Mouse (Mus musculus): Measurements from ENCODE around the gene Ndufab1. TPM values are rescaled to one million over a fixed set of nuclear protein-coding genes. Genes with fewer than 3 reads are reported as not detected.

Gene Ndufab1
- polyA plus RNA-seq, 1 experiment from 2014 or later, result 1,058 TPM

DNA sequence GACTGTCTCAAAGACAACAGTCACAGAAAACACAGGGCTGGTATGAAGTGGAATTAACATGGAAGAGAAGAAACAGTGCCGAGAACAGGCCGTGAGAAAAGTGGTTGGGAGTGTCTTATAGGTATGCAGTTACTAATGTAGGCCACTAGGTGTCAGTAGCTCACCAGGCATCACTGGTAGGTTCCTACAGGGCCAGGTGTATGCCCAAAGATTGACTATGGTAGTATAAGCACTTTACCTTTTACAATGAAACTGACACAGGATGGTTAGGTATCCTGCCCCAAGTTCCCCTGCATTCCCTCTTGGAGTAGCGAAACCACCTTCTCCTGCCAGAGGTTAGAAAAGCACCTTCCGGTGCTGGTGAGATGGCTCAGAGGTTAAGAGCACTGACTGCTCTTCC, 2.5 kb downstream of the Ndufab1 start:
- Histone ChIP-seq H3K36me3 (peaks cover 50% of the 10 kb centered on the region), H3K4me1 (peaks cover 11% of the 10 kb centered on the region), H3K4me3 (no peak overlapping the region), H3K27me3 (ENCODE audit: insufficient read depth, poor library complexity, severe bottlenecking) (no peaks in the 10 kb centered on the region), H3K27ac (no peak overlapping the region), H3K9me3 (no peaks in the 10 kb centered on the region)
- 63% methylated on average over 4 of the region's 4 CpGs for WGBS
- peak; percentile 48 for DNase-seq (ENCODE audit: low spot score)

DNA sequence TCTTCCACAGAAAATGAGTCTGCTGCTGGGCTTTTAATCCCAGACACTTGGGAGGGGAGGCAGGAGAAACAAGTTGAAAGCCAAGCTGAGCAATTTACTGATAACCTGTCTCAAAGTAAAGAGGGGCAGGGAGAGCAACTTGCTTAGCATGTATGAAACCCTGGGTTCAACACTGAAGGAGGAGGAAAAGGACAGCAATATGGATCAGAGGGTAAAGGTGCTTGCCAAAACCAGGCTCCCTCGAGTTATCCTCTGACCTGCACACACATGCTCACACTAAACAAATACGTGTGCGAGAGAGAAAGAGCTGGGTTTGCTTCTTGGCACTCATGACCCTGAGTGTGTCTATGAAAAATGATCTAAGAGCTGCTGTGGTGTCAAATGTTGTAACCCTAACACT, 3.7 kb downstream of the Ndufab1 start:
- H3K4me3 ChIP-seq, result no peak overlapping the region
- no peaks in the 10 kb centered on the region for H3K9me3 ChIP-seq
- H3K4me1 ChIP-seq, result peaks cover 11% of the 10 kb centered on the region
- H3K27me3 ChIP-seq (ENCODE audit: insufficient read depth, poor library complexity, severe bottlenecking), result no peaks in the 10 kb centered on the region
- DNase-seq (ENCODE audit: low spot score), result peak; percentile 51
- 87% methylated on average over 3 of the region's 3 CpGs for WGBS
- peaks cover 61% of the 10 kb centered on the region for H3K36me3 ChIP-seq
- H3K27ac ChIP-seq, result no peak overlapping the region

DNA sequence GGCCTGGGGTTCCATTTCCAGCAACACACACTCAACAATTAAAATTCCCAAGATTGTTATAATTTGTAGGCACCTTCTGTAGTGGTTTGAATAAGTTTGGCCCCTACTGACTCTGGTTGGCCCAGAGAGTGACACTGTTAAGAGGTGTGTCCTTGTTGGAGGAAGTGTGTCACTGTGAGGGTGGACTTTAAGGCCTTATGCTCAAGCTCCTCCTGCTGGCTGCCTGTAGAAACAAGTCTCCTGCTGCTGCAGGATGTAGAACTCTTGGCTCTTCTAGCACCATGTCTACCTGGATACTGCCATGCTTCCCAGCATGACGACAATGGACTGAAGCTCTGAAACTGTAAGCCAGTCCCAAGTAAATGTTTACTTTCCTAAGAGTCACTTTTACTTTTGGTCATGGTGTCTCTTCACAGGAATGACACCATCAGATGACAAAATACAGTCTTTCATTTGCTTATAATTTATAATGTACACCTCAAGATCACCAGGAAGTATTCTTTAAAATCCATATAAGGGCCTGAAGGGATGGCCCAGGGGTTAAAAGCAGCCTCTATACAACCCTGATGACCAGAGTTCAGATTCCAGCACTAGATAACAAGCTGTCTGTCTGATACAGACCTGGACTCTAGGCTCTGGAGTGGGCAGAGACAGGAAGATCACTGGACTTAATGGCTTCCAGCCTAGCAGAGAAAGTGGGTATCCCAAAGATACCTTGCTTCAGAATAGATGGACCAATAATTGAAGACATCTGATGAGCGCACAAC, 6.9 kb downstream of the Ndufab1 start:
- H3K9me3 ChIP-seq, result no peaks in the 10 kb centered on the region
- no peak overlapping the region for H3K4me3 ChIP-seq
- peaks cover 92% of the 10 kb centered on the region for H3K36me3 ChIP-seq
- H3K27me3 ChIP-seq (ENCODE audit: insufficient read depth, poor library complexity, severe bottlenecking), result no peaks in the 10 kb centered on the region
- 0 out of 2 replicates have a peak, but pooled peaks cover under 1% of the 10 kb centered on the region for H3K4me1 ChIP-seq
- no peak for DNase-seq (ENCODE audit: low spot score)
- 88% methylated on average over 2 of the region's 2 CpGs for WGBS
- H3K27ac ChIP-seq, result no peak overlapping the region

DNA sequence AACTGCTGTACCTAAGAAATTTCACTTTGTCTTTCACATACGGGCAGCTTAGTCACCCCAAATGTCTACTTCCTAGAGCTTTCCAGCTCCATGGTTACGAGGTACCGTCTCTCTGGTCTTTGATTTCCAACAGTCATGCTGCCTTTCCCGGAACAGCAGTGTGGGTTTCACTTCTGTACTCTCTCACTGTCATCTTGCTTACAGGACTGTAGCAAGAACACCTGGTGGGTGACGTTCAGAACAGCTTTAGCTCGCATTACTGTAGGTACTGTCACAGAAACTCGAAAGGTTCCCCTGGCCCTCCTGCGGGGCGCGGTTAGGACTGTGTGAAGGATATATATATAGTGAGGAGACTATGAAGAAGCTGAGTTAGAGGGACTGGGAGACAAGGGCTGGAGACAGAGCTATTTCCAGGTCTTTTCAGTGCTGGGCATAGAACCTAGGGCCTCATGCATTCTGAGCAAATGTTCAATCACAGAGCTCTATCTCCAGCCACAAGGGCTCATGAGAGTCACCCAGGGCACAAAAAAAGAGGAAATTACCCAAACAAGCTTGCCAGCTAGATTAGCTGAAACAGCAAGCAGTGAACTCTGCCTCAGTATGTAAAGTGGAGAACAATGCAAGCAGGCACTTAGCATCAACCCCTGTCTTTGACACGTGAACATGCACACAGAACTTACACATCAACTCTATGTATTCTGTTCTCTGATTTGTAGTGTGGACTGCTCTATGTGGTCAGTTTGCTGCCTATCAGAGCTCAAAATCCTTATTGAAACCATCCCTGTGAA, 14.3 kb downstream of the Ndufab1 start:
- no peaks in the 10 kb centered on the region for H3K27me3 ChIP-seq (ENCODE audit: insufficient read depth, poor library complexity, severe bottlenecking)
- H3K27ac ChIP-seq, result no peak overlapping the region
- 93% methylated on average over 11 of the region's 11 CpGs for WGBS
- peaks cover 6% of the 10 kb centered on the region; the same call in 1 of the 2 replicates for H3K4me1 ChIP-seq
- peaks cover 85% of the 10 kb centered on the region for H3K36me3 ChIP-seq
- H3K4me3 ChIP-seq, result no peak overlapping the region
- no peak for DNase-seq (ENCODE audit: low spot score)
- no peaks in the 10 kb centered on the region for H3K9me3 ChIP-seq

DNA sequence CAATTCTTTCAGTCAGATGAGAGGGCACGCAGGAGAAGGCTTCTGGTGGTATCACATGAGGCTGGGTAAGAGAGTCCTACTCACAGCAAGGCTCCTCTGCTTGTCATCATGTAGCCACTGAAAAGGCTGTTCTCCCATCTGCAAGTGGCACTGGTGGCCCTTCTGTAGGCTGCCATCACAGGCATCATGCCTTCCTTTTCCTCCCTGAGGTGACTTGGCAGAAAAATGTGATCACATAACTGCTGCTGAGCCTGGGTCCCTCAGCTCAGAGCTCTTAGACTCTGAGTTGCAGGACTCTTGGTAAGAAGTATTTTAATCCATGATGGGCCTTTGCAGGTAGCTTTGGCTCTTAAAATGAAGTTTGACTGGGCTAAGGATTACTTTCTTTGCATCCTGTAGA, 20.6 kb downstream of the Ndufab1 start:
- Histone ChIP-seq H3K4me1 (peaks cover 6% of the 10 kb centered on the region; the same call in 1 of the 2 replicates), H3K9me3 (no peaks in the 10 kb centered on the region), H3K27me3 (ENCODE audit: insufficient read depth, poor library complexity, severe bottlenecking) (no peaks in the 10 kb centered on the region), H3K36me3 (peaks cover 82% of the 10 kb centered on the region), H3K27ac (no peak overlapping the region), H3K4me3 (no peak overlapping the region)
- 100% methylated on average over 1 of the region's 1 CpGs for WGBS
- peak; percentile 38 for DNase-seq (ENCODE audit: low spot score)

DNA sequence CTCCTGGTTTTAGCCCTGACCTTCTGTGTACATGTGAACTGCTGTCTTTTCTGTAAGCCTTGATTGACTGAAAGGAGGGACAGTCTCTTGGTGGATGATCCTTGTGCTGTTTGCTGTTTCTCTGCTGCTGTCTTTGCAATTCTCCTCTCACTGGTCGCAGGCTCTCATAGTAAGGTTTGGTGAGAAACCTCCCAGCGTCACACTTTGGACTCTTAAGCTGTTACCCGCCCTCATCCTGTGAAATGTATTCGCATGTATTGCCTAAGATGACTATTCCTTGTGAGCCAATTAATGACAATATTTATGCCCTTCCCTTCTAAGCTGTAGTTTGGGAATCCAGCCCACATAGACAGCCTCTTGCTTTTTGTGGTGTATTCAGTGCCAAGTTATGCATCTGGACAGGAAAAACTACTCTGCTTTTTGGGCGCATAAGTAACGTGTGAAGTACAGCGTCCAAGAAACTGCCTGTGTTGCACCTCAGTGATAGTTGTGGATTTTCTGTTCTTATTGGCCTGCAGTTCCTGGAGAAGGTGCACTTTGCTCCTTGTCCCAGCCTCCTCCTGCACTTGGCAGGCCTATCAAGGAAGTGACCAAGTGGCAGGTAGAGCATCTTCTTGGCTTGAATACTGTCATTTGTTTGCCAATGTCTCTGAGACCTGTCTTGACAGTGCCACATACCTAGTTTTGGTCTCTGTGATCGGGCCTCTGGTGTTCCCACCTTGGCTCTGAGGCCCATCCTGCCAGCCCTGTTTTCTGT, 21.7 kb downstream of the Ndufab1 start:
- Histone ChIP-seq H3K27ac (no peak overlapping the region), H3K36me3 (peaks cover 85% of the 10 kb centered on the region), H3K27me3 (ENCODE audit: insufficient read depth, poor library complexity, severe bottlenecking) (no peaks in the 10 kb centered on the region), H3K9me3 (no peaks in the 10 kb centered on the region), H3K4me1 (peaks cover 6% of the 10 kb centered on the region; the same call in 1 of the 2 replicates), H3K4me3 (no peak overlapping the region)
- DNase-seq (ENCODE audit: low spot score), result no peak
- WGBS, result 96% methylated on average over 8 of the region's 8 CpGs

DNA sequence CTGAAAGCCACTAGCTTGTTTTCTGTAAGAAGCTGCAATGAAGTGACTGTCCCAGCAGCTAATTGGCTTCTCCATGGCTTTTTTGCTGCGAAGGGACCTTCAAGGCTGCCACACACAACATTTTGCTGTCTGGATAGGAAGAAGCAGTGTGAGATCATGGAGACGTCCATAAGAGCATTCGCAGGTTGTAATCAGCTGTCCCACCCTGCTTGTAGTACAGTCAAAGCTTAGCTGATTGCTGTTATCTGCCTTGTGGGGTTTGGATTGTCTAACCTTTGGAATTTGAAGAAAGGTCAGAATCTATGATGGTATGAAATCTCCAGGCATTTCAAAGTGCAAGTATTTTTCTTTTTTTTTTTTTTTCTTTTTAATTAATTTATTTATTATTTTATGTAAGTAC, 27.3 kb downstream of the Ndufab1 start:
- Histone ChIP-seq H3K27me3 (ENCODE audit: insufficient read depth, poor library complexity, severe bottlenecking) (no peaks in the 10 kb centered on the region), H3K36me3 (peaks cover 93% of the 10 kb centered on the region), H3K27ac (no peak overlapping the region), H3K4me3 (no peak overlapping the region), H3K9me3 (no peaks in the 10 kb centered on the region), H3K4me1 (no peaks in the 10 kb centered on the region)
- peak; percentile 35 for DNase-seq (ENCODE audit: low spot score)
- WGBS, result 77% methylated on average over 3 of the region's 3 CpGs

DNA sequence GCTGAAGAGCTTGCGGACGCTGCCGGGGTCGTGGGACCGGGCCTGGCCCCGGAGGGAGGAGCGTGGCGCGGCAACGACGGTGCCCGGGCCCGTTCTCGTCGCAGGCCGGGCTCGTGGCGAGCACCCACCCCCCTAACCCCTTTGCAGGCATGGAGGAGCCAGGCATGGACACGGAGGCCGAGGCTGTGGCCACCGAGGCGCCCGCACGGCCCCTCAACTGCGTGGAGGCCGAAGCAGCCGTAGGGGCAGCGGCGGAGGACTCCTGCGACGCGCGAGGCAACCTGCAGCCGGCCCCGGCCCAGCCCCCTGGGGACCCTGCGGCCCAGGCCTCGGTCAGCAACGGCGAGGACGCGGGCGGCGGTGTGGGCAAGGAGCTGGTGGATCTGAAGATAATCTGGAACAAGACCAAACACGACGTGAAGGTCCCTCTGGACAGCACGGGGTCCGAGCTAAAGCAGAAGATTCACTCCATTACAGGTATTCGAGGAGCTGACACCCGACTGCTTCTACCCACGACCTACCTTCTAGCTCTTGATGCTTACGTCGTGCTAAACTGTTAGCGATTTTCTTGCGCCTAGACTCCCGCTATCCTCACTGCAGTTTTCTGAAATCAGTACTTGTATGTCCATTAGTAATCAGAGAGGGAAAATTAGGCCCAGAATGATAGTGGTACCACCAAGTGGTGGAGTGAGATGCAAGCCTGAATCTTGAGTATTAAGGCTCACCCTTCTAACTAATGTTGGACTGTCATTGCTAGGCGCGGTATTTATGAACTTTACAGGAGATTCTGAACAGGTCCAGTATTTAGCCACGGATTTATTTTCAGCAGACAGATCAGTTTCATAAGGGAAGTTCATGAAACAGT, 33.9 kb downstream of the Ndufab1 start:
- peaks cover 20% of the 10 kb centered on the region for H3K4me1 ChIP-seq
- H3K36me3 ChIP-seq, result peaks cover 42% of the 10 kb centered on the region
- peak; percentile 78 for DNase-seq (ENCODE audit: low spot score)
- no peaks in the 10 kb centered on the region for H3K9me3 ChIP-seq
- H3K27me3 ChIP-seq (ENCODE audit: insufficient read depth, poor library complexity, severe bottlenecking), result no peaks in the 10 kb centered on the region
- H3K27ac ChIP-seq, result peak overlapping the region; percentile 98
- peak overlapping the region; percentile 99 for H3K4me3 ChIP-seq
- WGBS, result 1% methylated on average over 58 of the region's 58 CpGs

DNA sequence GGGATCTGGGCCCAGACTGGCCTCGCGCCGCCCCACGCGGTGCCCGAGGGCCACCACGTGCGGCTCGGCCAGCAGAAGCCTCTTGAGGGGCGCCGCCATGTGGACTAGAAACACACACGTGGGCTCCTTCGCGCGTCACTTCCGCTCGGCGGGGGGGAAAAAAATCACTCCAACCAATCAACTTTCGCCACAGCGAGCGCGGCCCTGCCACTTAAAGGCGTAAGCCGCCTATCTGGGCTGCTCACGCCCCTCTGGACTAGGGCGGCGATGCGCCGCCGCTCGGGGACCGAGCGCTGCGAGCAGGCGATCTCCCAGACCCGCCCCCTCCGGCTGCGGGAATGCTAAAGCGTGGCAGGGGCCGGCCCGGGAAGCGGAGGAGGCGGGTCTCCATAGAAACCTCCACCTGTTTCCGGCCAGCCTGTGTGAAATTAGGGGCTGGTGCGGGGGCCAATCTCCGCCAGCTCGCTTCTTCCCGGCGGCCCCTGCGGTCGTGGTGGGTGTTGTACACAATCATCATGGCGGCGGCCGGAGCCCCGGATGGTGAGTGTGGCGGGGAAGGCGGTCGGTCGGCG, 34.7 kb downstream of the Ndufab1 start, which contains the start of the genes Ubfd1 and Ears2:
TSS of gene Ubfd1 (plus strand) at position 231 of the 572 bp plus-strand sequence.
TSS of gene Ears2 (minus strand) at position 319 of the 572 bp plus-strand sequence.
- Histone ChIP-seq H3K27me3 (ENCODE audit: insufficient read depth, poor library complexity, severe bottlenecking) (no peaks in the 10 kb centered on the region), H3K36me3 (peaks cover 42% of the 10 kb centered on the region), H3K4me1 (peaks cover 20% of the 10 kb centered on the region), H3K4me3 (peak within 1 kb of the TSS; percentile 99), H3K9me3 (no peaks in the 10 kb centered on the region), H3K27ac (peak within 1 kb of the TSS; percentile 98)
- WGBS, result under 1% methylated on average over 60 of the region's 60 CpGs
- peak; percentile 97 for DNase-seq (ENCODE audit: low spot score)

DNA sequence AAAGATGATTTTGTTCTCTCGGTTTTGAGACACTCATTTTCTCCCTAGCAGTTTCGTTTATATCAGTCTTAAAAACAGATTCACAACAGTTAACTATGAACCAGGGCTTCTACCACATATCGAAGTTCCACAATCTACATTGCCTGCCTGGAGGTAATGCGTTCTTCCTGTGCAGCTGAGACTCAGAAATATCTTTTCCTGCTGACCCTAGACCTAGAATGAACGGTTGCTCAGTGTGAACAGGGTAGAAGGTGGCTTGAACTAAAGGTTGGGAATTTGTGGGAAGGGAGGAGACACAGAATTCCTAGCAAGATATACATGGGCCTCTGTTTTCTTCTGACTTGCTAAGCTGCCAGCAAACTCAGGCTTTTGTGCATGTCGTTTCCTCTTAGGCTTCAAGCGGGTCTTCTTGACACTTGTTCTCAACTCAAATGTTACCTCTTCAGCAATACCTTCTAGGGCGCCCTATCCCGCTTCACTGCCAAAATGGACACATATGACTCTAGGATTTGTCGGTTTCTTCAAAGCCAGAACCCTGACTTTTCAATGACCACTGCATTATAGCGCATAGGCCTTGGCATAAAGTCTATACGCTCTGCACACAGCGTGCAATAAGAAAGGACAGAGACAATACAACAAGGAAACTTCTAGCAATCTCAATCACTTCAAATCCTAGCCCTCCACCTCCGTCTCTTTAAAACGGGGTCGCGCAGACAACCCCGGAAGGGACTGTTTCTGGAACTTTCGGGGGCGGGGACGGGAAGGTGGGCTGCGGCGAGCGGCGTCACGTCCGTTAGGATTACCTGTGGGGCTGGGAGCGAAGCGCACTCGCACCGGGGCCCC, 35.4 kb downstream of the Ndufab1 start:
- no peak for DNase-seq (ENCODE audit: low spot score)
- Histone ChIP-seq H3K4me3 (peak overlapping the region; percentile 99), H3K27ac (peak overlapping the region; percentile 98), H3K9me3 (no peaks in the 10 kb centered on the region), H3K36me3 (peaks cover 39% of the 10 kb centered on the region), H3K4me1 (peaks cover 20% of the 10 kb centered on the region), H3K27me3 (ENCODE audit: insufficient read depth, poor library complexity, severe bottlenecking) (no peaks in the 10 kb centered on the region)
- 16% methylated on average over 31 of the region's 31 CpGs for WGBS

DNA sequence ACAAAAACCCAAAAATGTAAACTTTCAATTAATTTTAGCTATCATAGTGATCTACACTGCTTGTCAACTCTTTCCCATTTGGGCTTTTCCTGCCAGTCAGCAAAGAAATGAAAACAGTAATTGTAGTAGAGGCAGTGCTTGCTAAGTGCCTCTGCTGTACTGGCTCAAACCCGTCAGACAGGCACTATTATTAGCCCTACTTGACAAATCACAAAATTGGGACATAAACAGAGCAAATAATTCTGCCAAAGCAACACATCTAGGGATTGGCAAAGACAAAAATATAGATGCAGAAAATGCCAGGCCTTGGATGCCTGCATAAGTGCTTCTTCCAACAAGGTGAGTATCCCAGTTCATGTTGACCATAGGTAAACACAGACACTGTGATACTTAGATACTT, 36.0 kb downstream of the Ndufab1 start:
- 39% methylated on average over 1 of the region's 1 CpGs for WGBS
- Histone ChIP-seq H3K4me3 (peak overlapping the region; percentile 99), H3K27me3 (ENCODE audit: insufficient read depth, poor library complexity, severe bottlenecking) (no peaks in the 10 kb centered on the region), H3K27ac (peak overlapping the region; percentile 98; the same call in 1 of the 2 replicates), H3K36me3 (peaks cover 37% of the 10 kb centered on the region), H3K4me1 (peaks cover 20% of the 10 kb centered on the region), H3K9me3 (no peaks in the 10 kb centered on the region)
- DNase-seq (ENCODE audit: low spot score), result peak; percentile 45
